Mouse (Mus musculus) thymus, postnatal 14 days (tissue): ENCODE measurements at regions not wholly inside any gene's neighbourhood (a gene's known extent, or its start where the extent isn't known, plus 50 kb on each side); places are given as distances from the start of the nearest gene placed in this dataset.
"Not testable (repeated sequence)": the region's sequence is repeated elsewhere in the genome, so short reads cannot be mapped to it uniquely, and the experiment has no call there.

Experiments used
- DNase-seq: peaks from one replicate; pipeline ENCODE4 v3.0.0; 2021

DNA sequence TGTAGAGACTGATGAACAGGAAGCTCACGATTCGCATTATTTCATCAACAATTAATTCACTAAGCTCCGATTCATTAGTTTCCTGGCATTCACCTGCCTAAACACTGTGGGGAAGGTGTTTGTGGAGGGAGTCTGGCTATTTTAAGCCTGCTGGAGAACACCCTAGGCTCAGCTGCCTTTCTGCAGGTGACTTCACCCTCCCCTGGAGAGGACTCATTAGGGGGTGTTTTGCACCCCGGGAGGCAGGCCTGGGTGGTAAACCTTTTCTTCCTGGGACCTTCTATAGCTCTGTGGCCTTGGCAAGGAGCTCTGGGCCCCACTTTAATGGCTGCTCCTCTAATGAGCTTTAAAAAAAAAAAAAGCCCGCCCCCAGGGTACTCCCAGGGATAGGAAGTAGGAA is 55.4 kb upstream of the Bnc1 start:
- no peak for DNase-seq

GRCm38 (mm10) chr7:82053411-82053810 is 61.3 kb upstream of the Bnc1 start:
- no peak for DNase-seq

- no peak for DNase-seq
These were observed 64.6 kb upstream of the Bnc1 start for GRCm38 (mm10) chr7:82056551-82057230.

DNA sequence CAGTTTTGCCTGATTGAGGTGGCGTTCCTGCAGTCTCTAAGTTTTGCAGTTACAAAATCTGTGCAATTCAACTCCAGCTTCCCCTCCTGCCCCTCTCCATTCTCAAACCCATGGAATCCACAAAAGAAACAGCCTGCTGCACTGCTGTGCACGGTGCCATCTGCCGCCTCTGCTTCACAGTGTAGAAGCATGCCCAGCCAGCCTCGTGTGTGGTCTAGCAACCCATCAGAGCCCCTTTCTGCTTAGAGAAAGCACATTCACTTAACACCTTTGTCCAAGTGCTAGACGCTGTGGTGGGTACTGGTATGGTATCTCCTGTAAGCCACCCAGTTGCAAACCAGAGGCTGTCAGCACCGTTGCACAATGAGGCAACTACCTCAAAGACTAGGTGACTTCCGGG is 71.3 kb upstream of the Bnc1 start:
- no peak for DNase-seq

- no peak for DNase-seq
These were observed 77.7 kb upstream of the Bnc1 start for GRCm38 (mm10) chr7:82069629-82070450.

DNA sequence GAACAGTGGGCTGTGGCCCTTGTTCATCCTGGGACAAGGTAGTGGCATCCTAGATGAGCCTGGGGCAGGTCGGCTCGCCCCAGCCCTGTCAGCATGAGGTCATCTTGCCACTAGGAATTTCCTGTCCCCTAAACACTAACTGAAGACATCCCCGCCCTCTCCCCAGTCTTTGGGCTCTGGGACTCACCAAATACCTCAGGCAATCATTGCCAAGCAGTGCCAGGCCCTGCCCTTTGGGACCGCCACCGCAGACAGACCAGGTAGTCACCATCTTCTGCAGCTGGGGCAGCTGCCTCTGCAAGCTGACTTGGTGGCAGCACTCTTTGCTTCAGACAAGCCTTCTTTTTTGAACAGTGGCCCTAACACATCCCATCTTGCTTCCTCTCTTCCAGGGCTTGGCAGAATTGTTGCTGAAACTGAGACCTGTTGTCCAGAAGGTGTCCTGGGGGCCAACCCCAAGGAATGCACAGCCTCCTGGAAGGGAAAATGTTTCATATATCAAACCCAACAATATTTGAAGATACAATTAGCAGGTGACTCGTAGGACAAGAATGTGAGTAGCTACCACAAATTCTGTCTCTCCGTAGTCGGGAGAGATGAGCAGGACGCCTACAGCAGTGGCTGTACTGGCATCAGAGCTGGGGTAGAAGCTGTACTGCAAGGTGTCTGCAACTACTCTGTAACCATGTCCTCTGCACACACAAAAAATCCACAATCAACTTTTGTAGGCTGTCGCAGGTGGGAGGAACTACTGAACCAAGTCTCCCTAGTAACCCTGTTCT is 79.0 kb upstream of the Bnc1 start:
- no peak for DNase-seq

GRCm38 (mm10) chr7:82075359-82075758 is 83.3 kb upstream of the Bnc1 start:
- no peak for DNase-seq

- no peak for DNase-seq
These were observed 89.8 kb upstream of the Bnc1 start for GRCm38 (mm10) chr7:82081851-82082250.

- no peak for DNase-seq
These were observed 90.8 kb upstream of the Sh3gl3 start for GRCm38 (mm10) chr7:82082883-82083282.

- DNase-seq: no peak
These were observed 89.2 kb upstream of the Sh3gl3 start for GRCm38 (mm10) chr7:82084473-82084872.

DNA sequence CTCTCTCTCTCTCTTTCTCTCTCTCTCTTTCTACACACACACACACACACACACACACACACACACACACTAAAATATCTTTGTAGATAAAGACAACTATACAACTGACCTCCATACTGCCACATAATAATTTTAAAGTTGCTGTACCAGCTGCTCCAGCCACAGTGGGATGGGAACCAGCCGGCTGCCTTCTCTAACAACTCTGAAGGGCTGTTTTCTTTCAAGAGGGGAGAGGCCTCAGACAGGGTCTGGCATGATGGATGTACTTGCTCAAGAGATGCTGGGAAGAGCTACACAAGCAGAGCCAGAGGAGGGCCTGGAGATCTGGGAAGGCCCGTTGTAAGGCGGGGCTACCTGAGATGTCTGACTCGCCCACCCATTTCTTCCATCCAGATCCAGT is 88.4 kb upstream of the Sh3gl3 start:
- no peak for DNase-seq

DNA sequence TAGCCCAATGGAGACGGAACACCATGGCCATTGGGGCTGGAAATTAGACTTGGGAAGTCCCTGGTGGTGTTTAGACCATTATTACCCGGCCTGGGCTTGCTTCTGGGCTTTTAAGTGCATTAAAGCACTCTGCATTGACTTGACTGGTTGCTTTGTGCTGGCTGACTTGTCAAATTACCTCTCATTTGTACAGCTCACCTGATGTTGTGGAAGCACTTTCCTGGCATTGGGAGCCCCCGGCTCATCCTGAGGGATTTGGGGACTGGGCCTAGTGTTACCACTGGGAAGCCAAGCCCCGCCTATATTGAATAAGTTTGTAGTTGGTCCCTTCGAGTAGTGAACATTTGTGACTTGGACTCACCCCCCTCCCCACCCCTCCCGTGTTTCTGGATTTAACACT is 75.5 kb upstream of the Sh3gl3 start:
- no peak for DNase-seq

DNA sequence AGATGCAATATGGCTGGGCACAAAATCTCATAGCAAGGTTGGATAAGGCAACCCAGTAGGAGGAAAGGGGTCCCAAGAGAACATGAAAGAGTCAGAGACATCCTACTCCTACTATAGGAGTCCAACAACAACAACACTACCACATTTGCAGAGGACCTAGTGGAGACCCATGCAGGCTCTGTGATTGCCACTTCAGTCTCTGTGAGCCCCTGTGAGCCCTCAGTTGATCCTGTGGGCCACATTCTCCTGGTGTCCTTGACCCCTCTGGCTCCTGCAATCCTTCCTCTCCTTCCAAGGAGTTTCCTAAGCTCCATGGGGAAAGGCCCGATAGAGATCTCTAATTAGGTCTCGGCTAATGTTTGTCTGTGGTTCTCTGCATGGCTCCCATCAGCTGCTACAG is 72.3 kb upstream of the Sh3gl3 start:
- no peak for DNase-seq

- DNase-seq: no peak
These were observed 68.0 kb upstream of the Sh3gl3 start for GRCm38 (mm10) chr7:82105631-82106030.

GRCm38 (mm10) chr7:82109141-82109540 is 64.5 kb upstream of the Sh3gl3 start:
- DNase-seq: not testable (repeated sequence)

DNA sequence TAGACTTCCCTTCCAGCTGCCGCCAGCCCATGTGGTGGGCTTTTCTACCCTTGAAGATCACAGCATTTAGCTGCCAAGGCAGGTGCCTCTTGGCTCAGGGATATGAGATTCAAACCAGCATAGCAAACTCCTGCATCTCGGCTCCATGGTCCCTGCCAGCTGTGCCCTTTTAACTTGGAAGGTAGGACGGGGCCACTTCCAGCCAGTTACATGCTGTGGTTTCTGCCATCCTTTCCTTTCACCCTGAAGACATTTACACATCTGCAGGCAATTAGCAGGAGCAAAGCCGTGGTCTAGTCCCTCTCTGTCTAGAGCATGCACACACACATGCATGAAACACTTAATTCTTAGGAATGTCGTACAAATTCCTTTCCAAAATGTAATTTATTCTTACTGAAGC is 64.1 kb upstream of the Sh3gl3 start:
- no peak for DNase-seq

GRCm38 (mm10) chr7:82109977-82110376 is 63.7 kb upstream of the Sh3gl3 start:
- DNase-seq: no peak

- no peak for DNase-seq
These were observed 61.6 kb upstream of the Sh3gl3 start for GRCm38 (mm10) chr7:82112046-82112445.

DNA sequence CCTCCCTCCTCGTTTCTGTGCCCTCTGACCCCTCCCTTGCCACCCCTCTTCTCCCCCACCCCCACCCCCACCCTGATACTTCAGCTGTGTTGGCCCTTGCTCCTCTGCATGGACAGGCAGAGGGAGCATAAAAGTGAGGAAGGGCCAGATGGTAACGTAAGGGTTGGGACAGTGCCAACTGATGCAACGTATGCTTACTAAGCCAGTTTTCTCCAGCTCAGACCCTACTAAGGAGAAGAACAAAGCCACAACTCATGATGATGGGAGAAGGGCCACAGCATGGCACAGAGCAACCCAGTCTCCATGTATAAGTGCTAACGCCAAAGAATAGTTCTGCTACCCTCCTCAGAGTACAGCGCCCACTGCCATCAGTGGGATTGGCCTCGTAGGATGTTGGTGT is 58.0 kb upstream of the Sh3gl3 start:
- no peak for DNase-seq

DNA sequence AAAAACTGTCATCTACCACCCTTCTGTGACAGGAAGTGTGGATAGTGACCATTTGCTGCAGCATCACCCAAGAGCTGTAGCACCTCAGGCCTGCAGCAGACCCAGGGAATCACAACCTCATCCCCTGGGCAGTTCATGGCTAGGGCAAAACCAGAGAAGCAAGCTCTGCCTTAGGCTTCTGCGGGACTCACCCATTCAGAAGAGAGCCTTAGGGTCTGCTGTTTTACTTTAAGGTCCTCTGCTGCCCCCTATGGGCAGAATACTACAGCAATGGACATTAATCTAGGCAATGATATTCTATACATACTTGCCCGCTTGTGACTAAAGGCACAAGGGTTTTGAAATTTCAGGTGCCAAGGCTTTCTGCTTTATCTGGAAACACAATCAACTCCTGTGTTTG is 54.4 kb upstream of the Sh3gl3 start:
- DNase-seq: peak; percentile 81

DNA sequence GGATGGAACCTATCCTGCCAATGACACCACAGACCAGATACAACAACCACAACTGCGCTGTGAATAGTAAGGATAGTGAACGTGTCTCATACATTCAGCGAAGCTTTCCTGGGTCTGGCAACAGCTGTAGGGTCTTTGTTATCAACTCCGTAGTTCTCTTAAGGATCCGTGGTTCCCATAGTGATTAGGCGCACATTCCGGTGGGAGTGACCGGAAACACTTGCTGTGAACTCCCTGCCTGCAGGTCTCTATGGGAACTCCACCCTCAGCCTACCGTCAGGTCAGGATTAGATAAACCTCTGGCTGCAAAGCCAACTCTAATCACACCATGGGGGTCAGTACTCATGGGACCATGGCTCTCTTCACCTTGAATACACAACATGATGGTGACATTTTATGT is 53.8 kb upstream of the Sh3gl3 start:
- DNase-seq: no peak

DNA sequence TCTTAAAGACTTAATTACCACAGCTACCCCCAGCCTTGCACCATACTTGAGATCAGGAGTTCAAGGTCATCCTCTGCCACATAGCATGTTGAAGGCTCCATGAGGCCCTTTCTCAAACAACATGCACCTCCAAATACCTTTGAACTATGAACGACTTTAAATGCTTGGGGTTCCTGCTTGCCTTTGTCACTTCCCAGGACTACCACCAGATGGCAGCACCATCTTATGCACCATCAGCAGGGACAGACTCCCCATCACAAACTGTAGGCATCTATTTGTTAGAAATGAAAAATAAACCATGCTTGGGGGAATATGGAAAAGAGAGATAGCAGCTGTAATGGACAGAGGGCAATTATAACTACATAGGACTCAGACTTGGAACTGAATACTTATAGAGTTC is 51.9 kb upstream of the Sh3gl3 start:
- DNase-seq: peak; percentile 74
